9 mouse cellular contexts compared by ENCODE assay signal in the genomic region with DNA sequence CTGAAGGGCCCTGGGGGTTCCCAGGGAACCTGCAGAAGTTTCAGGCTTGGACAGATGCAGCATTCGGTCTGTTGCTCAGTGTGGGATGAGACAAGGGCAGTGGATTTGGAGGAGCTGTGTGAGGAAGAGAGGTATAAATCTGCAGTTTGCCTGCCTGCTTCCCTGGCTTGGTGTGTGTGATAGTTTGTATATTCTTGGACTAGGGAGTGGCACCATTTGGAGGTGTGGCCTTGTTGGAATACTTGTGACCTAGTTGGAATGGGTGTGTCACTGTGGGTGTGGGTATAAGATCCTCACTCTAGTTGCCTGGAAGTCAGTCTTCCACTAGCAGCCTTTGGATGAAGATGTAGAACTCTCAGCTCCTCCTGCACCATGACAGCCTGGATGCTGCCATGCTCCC. TPM values are rescaled to one million over a fixed set of nuclear protein-coding genes. Genes with fewer than 3 reads are reported as not detected.
DNase-seq lines count a peak whose midpoint lies in the region; ATAC-seq and TF ChIP-seq lines count a peak whose summit lies in the region.
"Not testable (repeated sequence)": the region's sequence is repeated elsewhere in the genome, so short reads cannot be mapped to it uniquely, and the experiment has no call there.
"Had no signal": no experiment of that assay in that cellular context is flagged by ENCODE, and none has a peak within 500 bp of the region (broad histone marks: within the 10 kb centered on the region; RNA-seq: fewer than 3 reads in every experiment).

No protein-coding gene starts in this region.

- not testable (repeated sequence) for H3K4me3 ChIP-seq in embryonic facial prominence, embryonic 10.5 days; intestine, embryonic 15.5 days (replicated peaks); lung, postnatal 0 days (ENCODE audit: low read depth, low read length); stomach, embryonic 15.5 days (replicated peaks)
- H3K4me3 ChIP-seq in liver, embryonic 13.5 days (replicated peaks): peak overlapping the region; percentile 33

- not testable (repeated sequence) for H3K36me3 ChIP-seq in embryonic facial prominence, embryonic 10.5 days (replicated peaks); intestine, embryonic 15.5 days; liver, embryonic 13.5 days; lung, postnatal 0 days (ENCODE audit: insufficient read depth, low read length); stomach, embryonic 15.5 days

- WGBS in embryonic facial prominence, embryonic 10.5 days: 86% methylated on average over 1 of the region's 1 CpGs
- 61% methylated on average over 1 of the region's 1 CpGs for WGBS in intestine, embryonic 15.5 days
- 75% methylated on average over 1 of the region's 1 CpGs for WGBS in liver, embryonic 13.5 days (ENCODE audit: insufficient replicate concordance)
- 81% methylated on average over 1 of the region's 1 CpGs for WGBS in lung, postnatal 0 days
- 59% methylated on average over 1 of the region's 1 CpGs for WGBS in stomach, embryonic 15.5 days

- H3K27ac ChIP-seq in embryonic facial prominence, embryonic 10.5 days (replicated peaks); intestine, embryonic 15.5 days; lung, postnatal 0 days (ENCODE audit: low read length); stomach, embryonic 15.5 days: not testable (repeated sequence)
- peak overlapping the region; percentile 69 for H3K27ac ChIP-seq in liver, embryonic 13.5 days

- not testable (repeated sequence) for TF ChIP-seq EP300 in lung, postnatal 0 days (IDR thresholded peaks at IDR 0.05)

- DNase-seq in ES-CJ7 (ENCODE audit: low read depth, low spot score): peak; percentile 58
- peak; percentile 6 for DNase-seq in embryonic facial prominence, embryonic 10.5 days (ENCODE audit: low spot score)
- DNase-seq in heart, adult 11 months: peak; percentile 84
- DNase-seq in liver, embryonic 13.5 days; lung, postnatal 0 days (ENCODE audit: low spot score): not testable (repeated sequence)

- not testable (repeated sequence) for H3K4me1 ChIP-seq in embryonic facial prominence, embryonic 10.5 days; intestine, embryonic 15.5 days (replicated peaks); lung, postnatal 0 days (ENCODE audit: insufficient read depth, low read depth, low read length); stomach, embryonic 15.5 days
- H3K4me1 ChIP-seq in liver, embryonic 13.5 days (replicated peaks): peaks cover 38% of the 10 kb centered on the region

- not testable (repeated sequence) for TF ChIP-seq CTCF in lung, postnatal 0 days (IDR thresholded peaks at IDR 0.05)

- ATAC-seq in intestine, embryonic 15.5 days: peak; percentile 31; the same call in 1 of the 2 replicates
- ATAC-seq in liver, embryonic 13.5 days (ENCODE audit: low read depth): peak; percentile 70
- ATAC-seq in lung, postnatal 0 days: peak; percentile 23; the same call in 1 of the 2 replicates
- peak; percentile 55 for ATAC-seq in stomach, embryonic 15.5 days (ENCODE audit: insufficient read depth, low FRiP score, low read depth)

- not testable (repeated sequence) for H3K27me3 ChIP-seq in embryonic facial prominence, embryonic 10.5 days (replicated peaks; ENCODE audit: low read depth, poor library complexity, severe bottlenecking); intestine, embryonic 15.5 days (replicated peaks); liver, embryonic 13.5 days; lung, postnatal 0 days (replicated peaks; ENCODE audit: insufficient read depth, low read length); stomach, embryonic 15.5 days (replicated peaks)

- H3K9me3 ChIP-seq in embryonic facial prominence, embryonic 10.5 days; intestine, embryonic 15.5 days; liver, embryonic 13.5 days (replicated peaks); lung, postnatal 0 days (ENCODE audit: low read length); stomach, embryonic 15.5 days: not testable (repeated sequence)

- H3K9ac ChIP-seq in intestine, embryonic 15.5 days; lung, postnatal 0 days (replicated peaks; ENCODE audit: low read depth); stomach, embryonic 15.5 days: not testable (repeated sequence)
- peak overlapping the region; percentile 53 for H3K9ac ChIP-seq in liver, embryonic 13.5 days

- not testable (repeated sequence) for H3K4me2 ChIP-seq in intestine, embryonic 15.5 days (replicated peaks); lung, postnatal 0 days (replicated peaks; ENCODE audit: low read depth, low read length); stomach, embryonic 15.5 days
- H3K4me2 ChIP-seq in liver, embryonic 13.5 days: peak overlapping the region; percentile 54

RNA-seq across cellular contexts. Expression of gene Hmgb2, which starts 6.2 kb away (rescaled TPM):
- polyA plus RNA-seq in embryonic facial prominence, embryonic 10.5 days (2016; fragmentation: Nextera tagmentation; extraction: Ambion mirVana): 579 and 587 TPM in 2 replicates
- polyA plus RNA-seq in intestine, embryonic 15.5 days (2015; fragmentation: Nextera tagmentation; extraction: Ambion mirVana): 281 and 387 TPM in 2 replicates
- polyA plus RNA-seq in liver, embryonic 13.5 days (2015; fragmentation: Nextera tagmentation; extraction: Ambion mirVana): 404 and 474 TPM in 2 replicates
- polyA plus RNA-seq in lung, postnatal 0 days (2015; fragmentation: Nextera tagmentation; extraction: Ambion mirVana): 94.8 and 106 TPM in 2 replicates
- polyA plus RNA-seq in stomach, embryonic 15.5 days (2015; fragmentation: Nextera tagmentation; extraction: Ambion mirVana): 312 and 353 TPM in 2 replicates

RNA-seq across cellular contexts. Expression of gene Sap30, which starts 17.8 kb away (rescaled TPM):
- 72.8 and 76.0 TPM in 2 replicates for polyA plus RNA-seq in embryonic facial prominence, embryonic 10.5 days (2016; fragmentation: Nextera tagmentation; extraction: Ambion mirVana)
- 29.2 and 37.7 TPM in 2 replicates for polyA plus RNA-seq in intestine, embryonic 15.5 days (2015; fragmentation: Nextera tagmentation; extraction: Ambion mirVana)
- 14.5 and 14.7 TPM in 2 replicates for polyA plus RNA-seq in liver, embryonic 13.5 days (2015; fragmentation: Nextera tagmentation; extraction: Ambion mirVana)
- polyA plus RNA-seq in lung, postnatal 0 days (2015; fragmentation: Nextera tagmentation; extraction: Ambion mirVana): 17.3 and 18.5 TPM in 2 replicates
- 36.9 and 37.4 TPM in 2 replicates for polyA plus RNA-seq in stomach, embryonic 15.5 days (2015; fragmentation: Nextera tagmentation; extraction: Ambion mirVana)

RNA-seq across cellular contexts. Expression of gene Scrg1, which starts 49.8 kb away (rescaled TPM):
- 0.45 and 1.1 TPM in 2 replicates for polyA plus RNA-seq in embryonic facial prominence, embryonic 10.5 days (2016; fragmentation: Nextera tagmentation; extraction: Ambion mirVana)
- polyA plus RNA-seq in intestine, embryonic 15.5 days (2015; fragmentation: Nextera tagmentation; extraction: Ambion mirVana): 0.21 and 0.25 TPM in 2 replicates
- 0.15 TPM in 1 of 2 replicates, not detected in the other for polyA plus RNA-seq in liver, embryonic 13.5 days (2015; fragmentation: Nextera tagmentation; extraction: Ambion mirVana)
- 0.47 and 0.55 TPM in 2 replicates for polyA plus RNA-seq in lung, postnatal 0 days (2015; fragmentation: Nextera tagmentation; extraction: Ambion mirVana)
- 0.53 and 0.79 TPM in 2 replicates for polyA plus RNA-seq in stomach, embryonic 15.5 days (2015; fragmentation: Nextera tagmentation; extraction: Ambion mirVana)
- polyA plus RNA-seq: CD4-positive, CD25-positive, alpha-beta regulatory T cell, adult 4 months; macrophage had no signal
